Mouse (Mus musculus) embryonic stem cell, embryonic (primary cell): ENCODE data around the gene Fam133b.

ENCODE experiments used
- CTCF ChIA-PET, 4 experiments: fragments of 300-600 bp in 2 of 4; fragments of 350-600 bp in 2 of 4; sonication (Branson Sonifier 250); formaldehyde crosslinking; loops; one replicate each; lab custom pipeline; 2022; ENCODE audit warnings: inconsistent platforms in 2 of 4; lab: Charles Lee
- POLR2A ChIA-PET, 4 experiments: fragments of 300-600 bp in 2 of 4; fragments of 350-600 bp in 2 of 4; sonication (Branson Sonifier 250); formaldehyde crosslinking; loops; one replicate each; lab custom pipeline; 2022; ENCODE audit warnings: antibody characterized with exemption in 4 of 4, inconsistent platforms in 1 of 4; lab: Charles Lee

Gene Fam133b

GRCm38 (mm10) chr5:3543629-3544479, at the start of gene Fam133b:
TSS of gene Fam133b (plus strand) at chr5:3543833.
- ChIA-PET POLR2A (interaction anchor here (0.5 to 2.4 kb wide), 59 partner anchors 8 to 259 kb away, joined by 3 to 13 read pairs (median 4); partner anchors contain the start of genes Pex1 (in 4 of the 4), Rbm48 (in 4 of the 4) and Krit1 (in 1 of the 4)), CTCF (interaction anchor here (0.5 to 1.2 kb wide), 12 partner anchors 15 to 392 kb away, joined by 3 to 6 read pairs (median 4); partner anchors contain the start of genes Pex1 (in 3 of the 4), Rbm48 (in 3 of the 4) and 1700109H08Rik (in 1 of the 4))

GRCm38 (mm10) chr5:3493968-3494367, 49.7 kb upstream of the Fam133b start:
- ChIA-PET POLR2A (interaction anchor here in 2 of 4 experiments (1.1 to 1.3 kb wide), 2 partner anchors 49 to 149 kb away, joined by 3 to 4 read pairs; no protein-coding TSS in a partner anchor), CTCF (no interaction called here)

DNA sequence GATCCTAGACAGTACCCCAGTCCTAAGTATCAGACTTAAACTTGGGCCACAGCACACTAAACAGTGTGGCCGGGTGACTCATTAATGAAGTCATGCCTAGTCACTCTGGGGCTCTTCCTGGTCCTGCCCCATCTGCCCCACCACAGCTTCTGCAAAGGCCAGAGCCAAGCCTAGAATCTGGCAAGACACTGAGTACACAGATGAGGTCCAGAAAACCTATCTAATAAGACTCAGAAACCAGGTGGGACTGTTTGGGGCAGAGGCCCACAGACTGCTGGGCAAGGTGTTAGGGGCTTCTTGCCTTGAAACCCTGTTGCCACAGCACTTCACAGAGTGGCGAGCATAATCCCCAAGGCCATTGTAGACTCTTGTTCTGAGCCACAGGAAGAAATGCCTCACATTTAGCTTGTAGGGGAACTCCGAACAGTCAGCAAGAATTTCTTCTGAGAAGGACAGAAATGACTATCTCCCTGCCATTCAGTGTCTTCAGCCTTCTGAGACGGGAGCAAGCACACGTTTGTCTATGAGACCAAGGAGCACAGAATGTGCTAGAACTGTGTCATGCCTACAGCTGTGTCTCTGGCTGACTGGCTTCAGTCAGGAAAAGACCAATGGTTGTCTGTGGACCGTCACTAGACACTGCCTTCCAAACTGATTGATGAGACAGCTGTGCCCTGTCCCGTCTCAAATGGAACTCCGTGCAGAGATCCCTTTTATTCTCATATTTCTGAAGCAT, 49.0 kb upstream of the Fam133b start:
- POLR2A ChIA-PET, result interaction anchor here in 3 of 4 experiments (0.6 to 1.3 kb wide), 3 partner anchors 14 to 150 kb away, joined by 3 to 4 read pairs (median 3); no protein-coding TSS in a partner anchor
- CTCF ChIA-PET, result no interaction called here

DNA sequence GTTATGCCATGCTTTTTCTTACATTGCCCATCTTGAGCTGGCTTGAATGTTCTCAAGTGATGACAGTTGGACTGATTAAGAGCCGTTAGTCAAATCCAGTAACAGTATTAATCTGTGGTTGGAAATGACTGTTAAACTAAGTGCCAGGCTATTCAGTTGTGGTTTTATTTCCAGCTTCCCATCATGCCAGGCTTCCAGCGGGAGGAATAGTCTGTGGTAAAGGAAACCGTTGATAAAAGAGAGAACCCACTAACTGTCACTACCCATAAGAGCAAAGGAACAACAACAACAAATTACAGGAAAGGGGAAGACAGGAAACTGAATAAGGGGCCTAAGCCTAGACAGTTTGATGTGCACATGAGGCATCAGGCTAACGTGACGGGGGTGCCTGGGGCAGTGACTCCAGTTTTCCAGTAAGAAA, 46.1 kb upstream of the Fam133b start:
- ChIA-PET CTCF (no interaction called here), POLR2A (no interaction called here)

DNA sequence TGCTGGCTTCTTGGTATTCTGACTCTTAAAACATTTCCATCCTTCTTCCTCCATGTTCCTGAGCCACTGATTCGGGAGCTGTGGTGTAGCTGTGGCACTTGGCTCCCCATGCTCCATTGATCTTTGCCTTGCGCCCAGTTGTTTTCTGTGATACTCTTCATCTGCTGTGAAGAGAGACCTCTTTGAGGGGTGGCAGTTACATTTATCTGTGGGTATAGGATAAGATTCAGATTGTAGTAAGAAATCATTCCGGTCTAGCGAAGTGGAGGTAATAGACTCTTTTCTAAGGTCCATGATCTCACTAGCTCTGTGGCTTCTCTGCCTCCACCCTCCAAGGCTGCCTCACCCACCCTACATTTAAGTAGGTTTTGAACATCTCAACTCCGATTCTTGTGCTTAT, 43.3 kb upstream of the Fam133b start:
- POLR2A ChIA-PET, result interaction anchor here in 1 of 4 experiments (0.7 kb wide), 1 partner anchor 17 kb away, joined by 4 read pairs; no protein-coding TSS in a partner anchor
- CTCF ChIA-PET, result no interaction called here

GRCm38 (mm10) chr5:3500957-3501563, 42.6 kb upstream of the Fam133b start:
- POLR2A ChIA-PET, result interaction anchor here in 2 of 4 experiments (0.7 to 1.5 kb wide), 2 partner anchors 17 to 42 kb away, joined by 4 read pairs; no protein-coding TSS in a partner anchor

GRCm38 (mm10) chr5:3501564-3502001, 42.0 kb upstream of the Fam133b start:
- CTCF ChIA-PET, result interaction anchor here in 1 of 4 experiments (0.5 kb wide), 1 partner anchor 330 kb away, joined by 3 read pairs; no protein-coding TSS in a partner anchor

More at GRCm38 (mm10) chr5:3500957-3501563, 42.6 kb upstream of the Fam133b start:
- CTCF ChIA-PET, result interaction anchor here in 1 of 4 experiments (0.5 kb wide), 1 partner anchor 331 kb away, joined by 3 read pairs; no protein-coding TSS in a partner anchor

GRCm38 (mm10) chr5:3502610-3503350, 40.9 kb upstream of the Fam133b start:
- ChIA-PET POLR2A (interaction anchor here in 2 of 4 experiments (0.8 to 1.6 kb wide), 3 partner anchors 9 to 41 kb away, joined by 3 to 4 read pairs (median 4); no protein-coding TSS in a partner anchor), CTCF (no interaction called here)

More at GRCm38 (mm10) chr5:3501564-3502001, 42.0 kb upstream of the Fam133b start:
- POLR2A ChIA-PET, result interaction anchor here in 1 of 4 experiments (1.5 kb wide), 1 partner anchor 42 kb away, joined by 4 read pairs; no protein-coding TSS in a partner anchor

- CTCF ChIA-PET, result no interaction called here
- POLR2A ChIA-PET, result interaction anchor here in 1 of 4 experiments (1.6 kb wide), 1 partner anchor 15 kb away, joined by 4 read pairs; no protein-coding TSS in a partner anchor
Measured at GRCm38 (mm10) chr5:3503373-3503772, 40.3 kb upstream of the Fam133b start.

DNA sequence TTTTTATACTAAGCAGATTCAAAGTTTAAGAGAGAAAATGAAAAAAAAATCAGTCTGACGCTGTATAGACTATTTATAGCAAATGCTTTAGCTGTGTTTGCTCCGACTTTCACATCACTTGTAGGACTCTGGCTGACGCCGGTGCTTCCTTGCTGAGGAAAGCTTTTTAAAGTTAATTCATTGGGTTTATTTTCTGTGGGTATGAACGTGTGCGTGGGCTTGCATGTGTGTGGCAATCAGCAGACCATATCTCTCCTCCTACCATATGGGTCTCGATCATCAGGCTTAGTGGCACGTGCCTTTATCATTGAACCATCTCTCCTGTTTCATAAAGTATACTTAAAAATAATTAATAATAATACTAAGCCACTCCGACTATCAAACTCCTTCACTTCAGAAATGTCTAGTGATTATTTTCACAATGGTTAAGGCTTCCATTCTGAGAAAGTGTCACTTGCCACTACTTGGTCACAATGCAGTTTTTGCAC, 39.8 kb upstream of the Fam133b start:
- POLR2A ChIA-PET, result no interaction called here
- CTCF ChIA-PET, result no interaction called here

DNA sequence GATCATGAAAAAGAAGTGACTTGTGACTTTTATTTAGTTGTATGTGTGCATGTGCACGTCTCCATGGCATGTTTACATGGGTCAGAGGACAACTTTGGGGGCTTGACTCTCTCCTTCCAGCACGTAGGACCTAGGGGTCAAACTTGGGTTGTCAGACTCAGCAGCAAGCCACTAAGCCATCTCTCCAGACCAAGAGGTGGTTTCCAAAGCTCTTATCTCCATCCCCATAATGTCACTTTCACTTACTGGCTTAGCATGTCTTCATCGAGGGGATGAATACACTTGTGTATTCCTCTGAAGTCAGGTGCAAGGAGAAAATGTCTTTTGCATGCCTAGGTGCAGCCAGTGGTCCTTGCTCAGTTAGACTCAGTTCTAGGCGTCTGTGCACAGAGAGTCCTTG, 39.2 kb upstream of the Fam133b start:
- CTCF ChIA-PET, result no interaction called here
- POLR2A ChIA-PET, result interaction anchor here in 1 of 4 experiments (1.0 kb wide), 1 partner anchor 10 kb away, joined by 3 read pairs; no protein-coding TSS in a partner anchor

- ChIA-PET POLR2A (interaction anchor here in 2 of 4 experiments (0.6 to 1.0 kb wide), 3 partner anchors 9 to 21 kb away, joined by 3 read pairs; no protein-coding TSS in a partner anchor), CTCF (no interaction called here)
Measured at GRCm38 (mm10) chr5:3505553-3505952, 38.1 kb upstream of the Fam133b start.

DNA sequence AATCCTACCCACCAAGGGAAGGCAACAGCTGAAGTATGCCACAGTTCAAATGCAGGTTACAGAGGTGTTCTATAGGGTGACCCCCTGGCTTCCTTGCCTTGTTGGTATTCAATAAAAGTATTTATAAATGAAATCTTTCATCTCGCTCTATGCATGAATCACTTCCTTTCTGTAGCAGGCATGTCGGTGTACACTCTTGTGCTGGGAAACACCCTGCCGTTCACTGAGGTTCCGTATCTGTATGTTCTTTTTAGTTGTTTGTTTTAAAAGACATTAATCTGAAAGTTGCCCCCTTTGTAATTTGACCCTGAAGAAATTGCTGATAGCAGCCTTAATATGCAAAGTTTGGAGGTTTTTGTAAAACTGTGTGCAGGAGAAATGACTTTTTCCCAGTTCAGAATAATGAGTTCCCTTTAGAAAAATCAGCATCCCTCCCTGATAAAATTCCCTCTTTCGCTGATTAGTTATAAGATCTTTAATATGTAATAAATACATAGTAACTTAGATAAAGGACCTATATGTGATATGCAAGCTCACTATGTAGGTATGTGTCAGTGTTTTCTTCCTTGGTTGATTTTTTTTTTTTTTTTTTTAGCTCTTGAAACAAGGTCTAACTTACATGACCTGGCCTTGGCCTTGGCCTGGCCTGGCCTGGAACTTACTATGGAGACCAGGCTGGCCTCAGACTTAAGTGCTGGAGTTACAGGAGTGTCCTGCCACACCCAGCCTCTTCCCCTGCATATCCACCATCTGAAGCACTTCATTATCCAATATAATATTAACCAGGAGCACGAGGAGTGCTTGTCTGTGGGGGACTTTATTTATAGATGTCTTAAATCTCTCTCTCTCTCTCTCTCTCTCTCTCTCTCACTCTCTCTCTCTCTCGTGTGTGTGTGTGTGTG, 34.9 kb upstream of the Fam133b start:
- ChIA-PET POLR2A (interaction anchor here in 2 of 4 experiments (0.6 to 0.9 kb wide), 2 partner anchors 14 to 311 kb away, joined by 3 read pairs; no protein-coding TSS in a partner anchor), CTCF (no interaction called here)

- ChIA-PET POLR2A (interaction anchor here in 1 of 4 experiments (0.6 kb wide), 1 partner anchor 15 kb away, joined by 3 read pairs; no protein-coding TSS in a partner anchor), CTCF (no interaction called here)
Measured at GRCm38 (mm10) chr5:3509503-3509902, 34.1 kb upstream of the Fam133b start.

DNA sequence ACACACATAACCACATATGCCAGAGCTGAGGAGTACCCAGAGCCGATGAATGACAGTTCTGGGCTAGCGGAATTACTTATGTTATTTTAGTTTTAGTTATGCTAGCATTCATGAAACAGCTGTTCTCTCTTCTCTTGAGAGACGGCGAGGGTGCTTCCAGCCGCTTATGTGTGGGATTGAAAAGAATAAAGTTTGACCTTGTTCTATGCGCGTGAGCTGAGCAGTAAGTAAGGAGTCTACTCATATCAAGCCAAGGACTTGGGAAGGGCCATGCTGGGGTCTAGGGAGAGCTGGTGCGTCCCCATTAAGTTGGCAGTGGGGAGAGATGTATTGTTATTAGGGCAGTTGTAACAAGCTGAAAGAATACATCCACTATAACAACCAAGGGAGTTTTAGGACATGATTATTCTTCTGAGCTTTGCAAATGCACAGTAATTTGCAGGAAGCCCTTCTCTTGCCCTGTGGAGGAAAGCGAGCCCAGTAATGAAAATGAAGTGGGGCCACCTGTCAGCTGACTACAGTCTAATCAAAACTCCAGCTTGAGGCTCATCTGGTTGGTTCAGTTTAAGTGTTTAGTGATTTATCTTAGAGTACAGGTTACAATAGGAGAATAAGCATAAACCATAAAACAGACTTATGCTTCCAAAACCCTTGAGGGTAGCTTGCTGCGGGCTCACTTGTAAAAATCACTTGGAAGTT, 32.4 kb upstream of the Fam133b start:
- ChIA-PET POLR2A (interaction anchor here in 3 of 4 experiments (0.6 to 1.1 kb wide), 5 partner anchors 13 to 574 kb away, joined by 3 to 11 read pairs (median 3); no protein-coding TSS in a partner anchor), CTCF (interaction anchor here in 2 of 4 experiments (0.5 to 1.5 kb wide), 2 partner anchors 15 to 60 kb away, joined by 3 read pairs; partner anchors contain the start of gene 1700109H08Rik (in 1 of the 2))
